Mouse (Mus musculus): Measurements from ENCODE around the gene Defb22. TPM values are rescaled to one million over a fixed set of nuclear protein-coding genes. Genes with fewer than 3 reads are reported as not detected.

Defb22 gene
- polyA plus RNA-seq, 1 experiment, result not detected

GRCm38 (mm10) chr2:152442322-152442721 is 47.6 kb downstream of the Defb22 start:
- H3K4me3 ChIP-seq (ENCODE audit: insufficient read depth, low read depth, low read length), result no peak overlapping the region
- peaks cover 1% of the 10 kb centered on the region for H3K4me1 ChIP-seq (ENCODE audit: control insufficient read depth, insufficient read depth, low read length)
- TF ChIP-seq CTCF (conservative IDR thresholded peaks at IDR 0.05; ENCODE audit: insufficient read depth, insufficient read length, low read depth, low read length), result no peak
- TF ChIP-seq POLR2A (IDR thresholded peaks at IDR 0.05; ENCODE audit: low read depth, low read length), result no peak
- DNase-seq, result no peak
- H3K27ac ChIP-seq (ENCODE audit: insufficient read depth, low read depth, low read length), result no peak overlapping the region
- H3K27me3 ChIP-seq (replicated peaks; ENCODE audit: control insufficient read depth, insufficient read depth, low read length), result no peaks in the 10 kb centered on the region
- 49% methylated on average over 4 of the region's 4 CpGs for WGBS
- no peaks in the 10 kb centered on the region for H3K36me3 ChIP-seq (ENCODE audit: control insufficient read depth, insufficient read depth, low read length)

- 98% methylated on average over 2 of the region's 2 CpGs for WGBS
- Histone ChIP-seq H3K4me3 (ENCODE audit: insufficient read depth, low read depth, low read length) (no peak overlapping the region), H3K27me3 (replicated peaks; ENCODE audit: control insufficient read depth, insufficient read depth, low read length) (no peaks in the 10 kb centered on the region), H3K27ac (ENCODE audit: insufficient read depth, low read depth, low read length) (no peak overlapping the region), H3K4me1 (ENCODE audit: control insufficient read depth, insufficient read depth, low read length) (peaks cover 15% of the 10 kb centered on the region), H3K36me3 (ENCODE audit: control insufficient read depth, insufficient read depth, low read length) (no peaks in the 10 kb centered on the region)
- TF ChIP-seq CTCF (conservative IDR thresholded peaks at IDR 0.05; ENCODE audit: insufficient read depth, insufficient read length, low read depth, low read length) (no peak), POLR2A (IDR thresholded peaks at IDR 0.05; ENCODE audit: low read depth, low read length) (no peak)
- no peak for DNase-seq
Measured at GRCm38 (mm10) chr2:152439833-152440232, 50.1 kb downstream of the Defb22 start.

- Histone ChIP-seq H3K36me3 (ENCODE audit: control insufficient read depth, insufficient read depth, low read length) (no peaks in the 10 kb centered on the region), H3K27me3 (replicated peaks; ENCODE audit: control insufficient read depth, insufficient read depth, low read length) (no peaks in the 10 kb centered on the region), H3K4me1 (ENCODE audit: control insufficient read depth, insufficient read depth, low read length) (peaks cover 15% of the 10 kb centered on the region), H3K4me3 (ENCODE audit: insufficient read depth, low read depth, low read length) (no peak overlapping the region), H3K27ac (ENCODE audit: insufficient read depth, low read depth, low read length) (no peak overlapping the region)
- WGBS, result 85% methylated on average over 1 of the region's 1 CpGs
- TF ChIP-seq CTCF (conservative IDR thresholded peaks at IDR 0.05; ENCODE audit: insufficient read depth, insufficient read length, low read depth, low read length) (no peak), POLR2A (IDR thresholded peaks at IDR 0.05; ENCODE audit: low read depth, low read length) (no peak)
- no peak for DNase-seq
Measured at GRCm38 (mm10) chr2:152438963-152439362, 51.0 kb downstream of the Defb22 start.

- DNase-seq, result peak; percentile 81
- WGBS, result 4% methylated on average over 23 of the region's 23 CpGs
- H3K4me1 ChIP-seq (ENCODE audit: control insufficient read depth, insufficient read depth, low read length), result peaks cover 15% of the 10 kb centered on the region
Measured at GRCm38 (mm10) chr2:152436983-152437860, 52.7 kb downstream of the Defb22 start.

GRCm38 (mm10) chr2:152436405-152436901 is 53.5 kb downstream of the Defb22 start:
- TF ChIP-seq POLR2A (IDR thresholded peaks at IDR 0.05; ENCODE audit: low read depth, low read length) (no peak), CTCF (conservative IDR thresholded peaks at IDR 0.05; ENCODE audit: insufficient read depth, insufficient read length, low read depth, low read length) (no peak)
- no peaks in the 10 kb centered on the region for H3K36me3 ChIP-seq (ENCODE audit: control insufficient read depth, insufficient read depth, low read length)
- no peaks in the 10 kb centered on the region for H3K27me3 ChIP-seq (replicated peaks; ENCODE audit: control insufficient read depth, insufficient read depth, low read length)
- peak; percentile 72 for DNase-seq
- WGBS, result 47% methylated on average over 7 of the region's 7 CpGs
- 0 out of 2 replicates have a peak overlapping the region, but pooled peaks have one; percentile 17 for H3K27ac ChIP-seq (ENCODE audit: insufficient read depth, low read depth, low read length)
- H3K4me1 ChIP-seq (ENCODE audit: control insufficient read depth, insufficient read depth, low read length), result peaks cover 15% of the 10 kb centered on the region
- no peak overlapping the region for H3K4me3 ChIP-seq (ENCODE audit: insufficient read depth, low read depth, low read length)

More at GRCm38 (mm10) chr2:152436983-152437860, 52.7 kb downstream of the Defb22 start:
- H3K27ac ChIP-seq (ENCODE audit: insufficient read depth, low read depth, low read length), result 0 out of 2 replicates have a peak overlapping the region, but pooled peaks have one; percentile 13
- no peaks in the 10 kb centered on the region for H3K27me3 ChIP-seq (replicated peaks; ENCODE audit: control insufficient read depth, insufficient read depth, low read length)
- H3K4me3 ChIP-seq (ENCODE audit: insufficient read depth, low read depth, low read length), result peak overlapping the region; percentile 29; the same call in 1 of the 2 replicates
- TF ChIP-seq CTCF (conservative IDR thresholded peaks at IDR 0.05; ENCODE audit: insufficient read depth, insufficient read length, low read depth, low read length) (peak; percentile 82), POLR2A (IDR thresholded peaks at IDR 0.05; ENCODE audit: low read depth, low read length) (no peak)
- no peaks in the 10 kb centered on the region for H3K36me3 ChIP-seq (ENCODE audit: control insufficient read depth, insufficient read depth, low read length)

Other genes starting within 250 kb of the Defb22 start
- gene Tbc1d20, start 196.3 kb downstream of the Defb22 start, polyA plus RNA-seq (2012; rRNA removed), result 54.6 and 59.5 TPM in 2 replicates
- 150 and 155 TPM in 2 replicates for gene Rbck1, start 157.5 kb downstream of the Defb22 start, polyA plus RNA-seq (2012; rRNA removed)
- gene Trib3, start 146.1 kb downstream of the Defb22 start, polyA plus RNA-seq (2012; rRNA removed), result 1.4 and 1.5 TPM in 2 replicates
- 0.12 and 0.50 TPM in 2 replicates for gene Nrsn2, start 113.5 kb downstream of the Defb22 start, polyA plus RNA-seq (2012; rRNA removed)
- 9.1 and 9.5 TPM in 2 replicates for gene Sox12, start 92.1 kb downstream of the Defb22 start, polyA plus RNA-seq (2012; rRNA removed)
- gene Zcchc3, start 75.1 kb downstream of the Defb22 start, polyA plus RNA-seq (2012; rRNA removed), result 3.8 and 4.3 TPM in 2 replicates
- gene 6820408C15Rik, start 74.6 kb downstream of the Defb22 start, polyA plus RNA-seq (2012; rRNA removed), result 0.69 and 0.78 TPM in 2 replicates
- gene Defb23, start 25.5 kb downstream of the Defb22 start, polyA plus RNA-seq (2012; rRNA removed), result not detected in 2 replicates
- gene Defb20, start 13.1 kb downstream of the Defb22 start, polyA plus RNA-seq (2012; rRNA removed), result not detected in 2 replicates
- gene Defb26, start 21.6 kb upstream of the Defb22 start, polyA plus RNA-seq (2012; rRNA removed), result 1.0 and 2.0 TPM in 2 replicates
- gene Defb28, start 28.1 kb upstream of the Defb22 start, polyA plus RNA-seq (2012; rRNA removed), result 0.30 TPM in 1 of 2 replicates, not detected in the other
- 159 and 165 TPM in 2 replicates for gene Defb29, start 50.0 kb upstream of the Defb22 start, polyA plus RNA-seq (2012; rRNA removed)
- not detected in 2 replicates for gene Gm17416, start 79.2 kb upstream of the Defb22 start, polyA plus RNA-seq (2012; rRNA removed)
- not detected in 2 replicates for gene Defb21, start 82.6 kb upstream of the Defb22 start, polyA plus RNA-seq (2012; rRNA removed)
- 2.3 and 2.9 TPM in 2 replicates for gene Defb19, start 90.2 kb upstream of the Defb22 start, polyA plus RNA-seq (2012; rRNA removed)
- not detected in 2 replicates for gene Defb45, start 109.3 kb upstream of the Defb22 start, polyA plus RNA-seq (2012; rRNA removed)
- 0.27 and 0.52 TPM in 2 replicates for gene Defb36, start 114.2 kb upstream of the Defb22 start, polyA plus RNA-seq (2012; rRNA removed)
- 1.0 TPM in 1 of 2 replicates, not detected in the other for gene Defb25, start 132.9 kb upstream of the Defb22 start, polyA plus RNA-seq (2012; rRNA removed)
- 10.5 and 13.5 TPM in 2 replicates for gene Rem1, start 136.8 kb upstream of the Defb22 start, polyA plus RNA-seq (2012; rRNA removed)
- gene H13, start 179.3 kb upstream of the Defb22 start, polyA plus RNA-seq (2012; rRNA removed), result 129 and 161 TPM in 2 replicates
- gene Mcts2, start 196.9 kb upstream of the Defb22 start, polyA plus RNA-seq (2012; rRNA removed), result 8.4 and 10.1 TPM in 2 replicates
- 156 and 235 TPM in 2 replicates for gene Id1, start 246.1 kb upstream of the Defb22 start, polyA plus RNA-seq (2012; rRNA removed)

Measured in kidney, adult 2 months (tissue).